In the genomic region with DNA sequence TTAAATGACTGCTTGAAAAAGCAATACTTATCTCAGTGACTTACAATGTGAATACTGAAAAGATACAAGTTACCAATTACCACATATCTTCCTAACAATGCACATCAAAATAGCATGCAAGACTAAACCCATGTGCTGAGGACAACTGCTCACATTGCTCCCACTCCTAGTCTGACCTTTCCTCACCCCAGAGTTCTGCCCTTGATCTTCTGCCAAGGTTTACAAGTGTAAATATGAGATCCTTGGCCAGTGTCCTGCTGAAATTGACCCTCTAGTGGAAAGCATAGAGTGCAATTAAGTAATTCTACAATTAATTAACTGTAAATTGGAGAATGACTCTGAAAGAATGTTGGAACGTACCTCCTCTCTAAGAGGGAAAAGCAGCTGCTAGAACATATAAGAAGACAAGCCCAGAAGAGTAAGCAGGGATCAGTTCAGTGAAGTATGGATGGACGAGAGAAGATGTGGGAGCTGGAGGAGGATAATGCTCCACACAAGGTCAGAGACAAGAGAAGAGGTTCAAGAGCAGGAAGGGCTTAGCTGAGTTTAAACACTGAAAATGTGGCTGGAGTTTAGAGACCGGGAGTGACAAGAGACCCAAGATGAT, we compare ENCODE assay signal across 31 mouse cellular contexts.
DNase-seq lines count a peak whose midpoint lies in the region; ATAC-seq and TF ChIP-seq lines count a peak whose summit lies in the region.
"Had no signal": no experiment of that assay in that cellular context is flagged by ENCODE, and none has a peak within 500 bp of the region (broad histone marks: within the 10 kb centered on the region; RNA-seq: fewer than 3 reads in every experiment).

No protein-coding gene starts in this region.

- no peak overlapping the region for H3K9ac ChIP-seq in kidney, postnatal 0 days (ENCODE audit: low read depth, low read length)
- no peak overlapping the region for H3K9ac ChIP-seq in kidney, embryonic 15.5 days
- H3K9ac ChIP-seq: hindbrain, embryonic 15.5 days; limb, embryonic 13.5 days; liver, embryonic 13.5 days; midbrain, embryonic 12.5 days; neural tube, embryonic 12.5 days had no signal

- TF ChIP-seq CTCF in kidney, postnatal 0 days (IDR thresholded peaks at IDR 0.05; ENCODE audit: low read depth): no peak

- WGBS in kidney, postnatal 0 days: 54% methylated on average over 3 of the region's 3 CpGs
- WGBS in kidney, embryonic 15.5 days: 50% methylated on average over 3 of the region's 3 CpGs

- ATAC-seq in kidney, postnatal 0 days (replicated peaks; ENCODE audit: low FRiP score, low read depth): no peak
- ATAC-seq in kidney, embryonic 15.5 days (replicated peaks; ENCODE audit: low FRiP score): no peak
- ATAC-seq: forebrain, embryonic 14.5 days; inflammation-experienced regulatory T-cells, adult 6 months; Patski had no signal

- H3K4me3 ChIP-seq in kidney, postnatal 0 days (replicated peaks; ENCODE audit: low read depth, low read length): no peak overlapping the region
- H3K4me3 ChIP-seq in kidney, embryonic 15.5 days (replicated peaks): no peak overlapping the region
- H3K4me3 ChIP-seq: gastrocnemius, adult 2 months; hindbrain, embryonic 10.5 days; hindbrain, embryonic 15.5 days; left cerebral cortex, adult 2 months; limb, embryonic 13.5 days; liver, embryonic 13.5 days; megakaryocyte, embryonic 14.5 days; midbrain, embryonic 12.5 days; myocyte; neural tube, embryonic 12.5 days had no signal

- peak; percentile 8 for DNase-seq in adrenal gland, adult 8-10 months
- DNase-seq in adrenal gland, postnatal 14 days: no peak
- DNase-seq in kidney, postnatal 0 days (ENCODE audit: low spot score): peak; percentile 10
- DNase-seq in Muller cell, postnatal 12 days (ENCODE audit: inconsistent ontology term): peak; percentile 85
- DNase-seq in lung, postnatal 10 days: peak; percentile 64
- DNase-seq in left cerebral cortex, postnatal 4 days: no peak
- DNase-seq in testis, postnatal 10 days (ENCODE audit: low spot score): no peak
- DNase-seq: cerebellum, adult 11 months; cerebellum, adult 9-10 months; cerebellum, postnatal 36 days; gastrocnemius, adult 2 months; heart, postnatal 14 days; liver, embryonic 13.5 days; right cerebral cortex, adult 18-20 months; spleen, adult 18-20 months; thymus, adult 2 months; thymus, postnatal 36 days had no signal

- intact Hi-C loops in left cerebral cortex, postnatal 4 days (cut with DNase I): no loop called here

- H3K36me3 ChIP-seq in kidney, postnatal 0 days (ENCODE audit: insufficient read depth, low read length): no peaks in the 10 kb centered on the region
- no peaks in the 10 kb centered on the region for H3K36me3 ChIP-seq in kidney, embryonic 15.5 days
- H3K36me3 ChIP-seq: G1E; hindbrain, embryonic 10.5 days; hindbrain, embryonic 15.5 days; limb, embryonic 13.5 days; liver, embryonic 13.5 days; midbrain, embryonic 12.5 days; neural tube, embryonic 12.5 days had no signal

- no peaks in the 10 kb centered on the region for H3K27me3 ChIP-seq in kidney, postnatal 0 days (ENCODE audit: insufficient read depth, low read length)
- H3K27me3 ChIP-seq in kidney, embryonic 15.5 days: no peaks in the 10 kb centered on the region
- H3K27me3 ChIP-seq: hindbrain, embryonic 15.5 days; limb, embryonic 13.5 days; liver, embryonic 13.5 days; megakaryocyte, embryonic 14.5 days; midbrain, embryonic 12.5 days; neural tube, embryonic 12.5 days had no signal

- H3K9me3 ChIP-seq in kidney, postnatal 0 days (replicated peaks; ENCODE audit: low read length): no peaks in the 10 kb centered on the region
- no peaks in the 10 kb centered on the region for H3K9me3 ChIP-seq in kidney, embryonic 15.5 days (replicated peaks)
- H3K9me3 ChIP-seq: hindbrain, embryonic 10.5 days; hindbrain, embryonic 15.5 days; limb, embryonic 13.5 days; liver, embryonic 13.5 days; midbrain, embryonic 12.5 days; neural tube, embryonic 12.5 days had no signal

- no peak overlapping the region for H3K27ac ChIP-seq in kidney, postnatal 0 days
- H3K27ac ChIP-seq in kidney, embryonic 15.5 days: no peak overlapping the region
- H3K27ac ChIP-seq: gastrocnemius, adult 2 months; hindbrain, embryonic 10.5 days; hindbrain, embryonic 15.5 days; left cerebral cortex, adult 2 months; limb, embryonic 13.5 days; liver, embryonic 13.5 days; midbrain, embryonic 12.5 days; neural tube, embryonic 12.5 days; stomach, postnatal 0 days had no signal

- H3K4me2 ChIP-seq in kidney, postnatal 0 days (ENCODE audit: low read length): no peak overlapping the region
- no peak overlapping the region for H3K4me2 ChIP-seq in kidney, embryonic 15.5 days
- H3K4me2 ChIP-seq: hindbrain, embryonic 15.5 days; limb, embryonic 13.5 days; liver, embryonic 13.5 days; midbrain, embryonic 12.5 days; neural tube, embryonic 12.5 days had no signal

- H3K4me1 ChIP-seq in kidney, postnatal 0 days (replicated peaks; ENCODE audit: insufficient read depth, low read length): no peaks in the 10 kb centered on the region
- no peaks in the 10 kb centered on the region for H3K4me1 ChIP-seq in kidney, embryonic 15.5 days
- H3K4me1 ChIP-seq: hindbrain, embryonic 10.5 days; hindbrain, embryonic 15.5 days; limb, embryonic 13.5 days; liver, embryonic 13.5 days; megakaryocyte, embryonic 14.5 days; midbrain, embryonic 12.5 days; neural tube, embryonic 12.5 days had no signal

Comparison
In these comparisons a context has a peak if more than half of its experiments do, and no peak if none do; other contexts are left out.
1. DNase-seq: peak in adrenal gland, adult 8-10 months (single experiment), kidney, postnatal 0 days (single experiment), Muller cell, postnatal 12 days (single experiment) and lung, postnatal 10 days (single experiment); none in adrenal gland, postnatal 14 days (single experiment), left cerebral cortex, postnatal 4 days (single experiment) and testis, postnatal 10 days (single experiment).